Mouse (Mus musculus): ENCODE data around the gene Lmf1.

DNA sequence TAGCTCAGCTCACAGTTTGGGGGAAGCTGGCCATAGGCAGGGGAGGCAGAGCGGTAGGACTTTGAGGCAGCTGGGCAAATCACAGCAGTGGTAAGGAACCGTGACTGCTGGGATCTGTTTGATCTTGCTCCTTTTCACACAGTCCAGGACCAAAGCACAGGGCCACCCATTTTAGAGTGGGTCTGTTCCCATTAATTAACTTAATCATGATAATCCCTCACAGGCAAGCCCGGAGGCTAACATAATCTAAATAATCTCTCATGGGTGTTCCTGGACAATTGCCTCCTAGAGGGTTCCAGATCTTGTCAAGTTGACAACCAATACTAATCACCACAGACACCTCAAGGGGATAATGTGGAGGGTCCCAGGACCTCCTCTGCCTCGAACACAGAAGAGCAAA, 19.3 kb upstream of the Lmf1 start:
- no peak for TF ChIP-seq GATA1 (IDR thresholded peaks at IDR 0.05; ENCODE audit: low read length)
- no peak for TF ChIP-seq TAL1 (IDR thresholded peaks at IDR 0.05; ENCODE audit: low read length)

Data from erythroblast, embryonic 14.5 days (primary cell).